Mouse (Mus musculus): ENCODE measurements around the gene Pigt. TPM values are rescaled to one million over a fixed set of nuclear protein-coding genes. Genes with fewer than 3 reads are reported as not detected.
A peak's percentile ranks its signal among the peaks of the same experiment; 100 is the strongest.

The Pigt gene
- polyA plus RNA-seq, 1 experiment from 2014 or later, result 88.8 TPM

DNA sequence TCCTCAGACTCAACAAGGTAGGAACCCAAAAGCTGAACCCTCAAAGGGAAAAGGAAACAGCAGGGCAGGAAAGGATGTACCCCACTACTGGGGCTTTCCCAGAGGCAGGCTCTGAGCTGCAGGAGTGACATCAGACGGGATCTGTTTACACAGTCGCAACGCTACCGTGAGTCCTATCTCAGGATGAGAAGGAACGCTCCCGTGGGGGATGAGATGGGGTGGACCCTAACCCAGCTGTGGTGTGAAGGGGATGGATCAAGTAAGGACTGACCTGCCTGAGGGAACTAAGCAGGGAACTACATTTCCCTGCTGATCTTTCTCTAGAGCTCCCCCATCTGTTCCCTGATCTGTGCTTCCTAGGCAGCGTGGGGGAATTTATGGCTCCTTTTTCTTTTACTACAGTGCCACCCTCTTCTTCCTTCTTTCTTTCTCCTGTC is 40.4 kb upstream of the Pigt start, which contains the start of gene Sys1:
Gene Sys1 (plus strand): TSS at position 101 of the 437 bp plus-strand sequence.
- Histone ChIP-seq H3K4me2 (peak within 1 kb of the TSS; percentile 37), H3K27me3 (replicated peaks) (no peaks in the 10 kb centered on the region), H3K9ac (replicated peaks) (peak within 1 kb of the TSS; percentile 2; the same call in 1 of the 2 replicates), H3K4me3 (replicated peaks) (peak within 1 kb of the TSS; percentile 2; the same call in 1 of the 2 replicates), H3K4me1 (peaks cover 11% of the 10 kb centered on the region), H3K36me3 (no peaks in the 10 kb centered on the region), H3K9me3 (replicated peaks) (no peaks in the 10 kb centered on the region), H3K27ac (replicated peaks) (no peak within 1 kb of the TSS)
- ATAC-seq (ENCODE audit: low FRiP score), result no peak
- WGBS, result 0% methylated on average over 7 of the region's 7 CpGs

GRCm38 (mm10) chr2:164457942-164458341 is 39.4 kb upstream of the Pigt start:
- Histone ChIP-seq H3K27me3 (replicated peaks) (no peaks in the 10 kb centered on the region), H3K4me2 (no peak overlapping the region), H3K4me1 (peaks cover 22% of the 10 kb centered on the region), H3K9me3 (replicated peaks) (no peaks in the 10 kb centered on the region), H3K4me3 (replicated peaks) (no peak overlapping the region), H3K27ac (replicated peaks) (no peak overlapping the region), H3K36me3 (0 out of 2 replicates have a peak, but pooled peaks cover 2% of the 10 kb centered on the region), H3K9ac (replicated peaks) (no peak overlapping the region)
- WGBS, result 56% methylated on average over 7 of the region's 7 CpGs
- no peak for ATAC-seq (ENCODE audit: low FRiP score)

- H3K9ac ChIP-seq (replicated peaks), result no peak overlapping the region
- WGBS, result 89% methylated on average over 8 of the region's 8 CpGs
- ATAC-seq (ENCODE audit: low FRiP score), result no peak
Measured at GRCm38 (mm10) chr2:164458535-164458934, 38.8 kb upstream of the Pigt start.

GRCm38 (mm10) chr2:164460745-164461551 is 36.4 kb upstream of the Pigt start, which contains the start of gene Gm20458:
Gm20458 (plus strand) TSS chr2:164460967.
- Histone ChIP-seq H3K4me3 (replicated peaks) (peak within 1 kb of the TSS; percentile 88), H3K4me1 (peaks cover 23% of the 10 kb centered on the region), H3K4me2 (peak within 1 kb of the TSS; percentile 73), H3K9me3 (replicated peaks) (no peaks in the 10 kb centered on the region), H3K9ac (replicated peaks) (peak within 1 kb of the TSS; percentile 78), H3K27ac (replicated peaks) (peak within 1 kb of the TSS; percentile 92), H3K27me3 (replicated peaks) (no peaks in the 10 kb centered on the region), H3K36me3 (peaks cover 29% of the 10 kb centered on the region)
- ATAC-seq (ENCODE audit: low FRiP score), result peak; percentile 99
- under 1% methylated on average over 71 of the region's 79 CpGs for WGBS

More at GRCm38 (mm10) chr2:164458535-164458934, 38.8 kb upstream of the Pigt start:
- H3K4me3 ChIP-seq (replicated peaks), result no peak overlapping the region
- H3K27ac ChIP-seq (replicated peaks), result no peak overlapping the region
- H3K4me2 ChIP-seq, result no peak overlapping the region
- 0 out of 2 replicates have a peak, but pooled peaks cover 8% of the 10 kb centered on the region for H3K36me3 ChIP-seq
- peaks cover 23% of the 10 kb centered on the region for H3K4me1 ChIP-seq
- no peaks in the 10 kb centered on the region for H3K9me3 ChIP-seq (replicated peaks)
- no peaks in the 10 kb centered on the region for H3K27me3 ChIP-seq (replicated peaks)

DNA sequence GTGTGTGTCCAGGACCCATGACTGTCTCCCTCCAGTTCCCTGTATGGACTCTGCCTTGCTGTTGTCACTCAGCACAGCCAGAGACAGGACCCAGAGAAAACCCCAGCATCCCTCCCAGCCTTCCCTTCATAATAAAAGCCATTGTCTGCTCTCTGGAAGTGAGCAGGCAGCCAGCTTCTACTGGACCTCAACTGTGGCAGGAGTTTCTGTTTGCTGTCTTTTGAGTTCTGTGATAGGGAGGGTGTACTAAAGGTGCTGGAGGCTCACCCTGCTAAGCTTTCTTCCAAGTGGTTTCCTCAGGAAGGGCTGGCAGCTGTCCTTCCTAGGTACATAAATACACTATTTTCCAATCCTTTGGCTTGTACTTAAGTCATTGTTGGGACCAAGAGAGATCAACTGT is 32.2 kb upstream of the Pigt start:
- ATAC-seq (ENCODE audit: low FRiP score), result no peak
- H3K9ac ChIP-seq (replicated peaks), result no peak overlapping the region
- peaks cover 60% of the 10 kb centered on the region for H3K36me3 ChIP-seq
- H3K9me3 ChIP-seq (replicated peaks), result no peaks in the 10 kb centered on the region
- peaks cover 16% of the 10 kb centered on the region for H3K4me1 ChIP-seq
- H3K27me3 ChIP-seq (replicated peaks), result no peaks in the 10 kb centered on the region
- H3K4me2 ChIP-seq, result no peak overlapping the region
- no peak overlapping the region for H3K4me3 ChIP-seq (replicated peaks)
- no peak overlapping the region for H3K27ac ChIP-seq (replicated peaks)

GRCm38 (mm10) chr2:164466787-164467186 is 30.5 kb upstream of the Pigt start:
- H3K4me2 ChIP-seq, result no peak overlapping the region
- H3K9me3 ChIP-seq (replicated peaks), result no peaks in the 10 kb centered on the region
- peaks cover 13% of the 10 kb centered on the region for H3K4me1 ChIP-seq
- peaks cover 63% of the 10 kb centered on the region for H3K36me3 ChIP-seq
- WGBS, result 88% methylated on average over 5 of the region's 5 CpGs
- H3K9ac ChIP-seq (replicated peaks), result no peak overlapping the region
- no peak overlapping the region for H3K4me3 ChIP-seq (replicated peaks)
- no peak overlapping the region for H3K27ac ChIP-seq (replicated peaks)
- no peak for ATAC-seq (ENCODE audit: low FRiP score)
- no peaks in the 10 kb centered on the region for H3K27me3 ChIP-seq (replicated peaks)

DNA sequence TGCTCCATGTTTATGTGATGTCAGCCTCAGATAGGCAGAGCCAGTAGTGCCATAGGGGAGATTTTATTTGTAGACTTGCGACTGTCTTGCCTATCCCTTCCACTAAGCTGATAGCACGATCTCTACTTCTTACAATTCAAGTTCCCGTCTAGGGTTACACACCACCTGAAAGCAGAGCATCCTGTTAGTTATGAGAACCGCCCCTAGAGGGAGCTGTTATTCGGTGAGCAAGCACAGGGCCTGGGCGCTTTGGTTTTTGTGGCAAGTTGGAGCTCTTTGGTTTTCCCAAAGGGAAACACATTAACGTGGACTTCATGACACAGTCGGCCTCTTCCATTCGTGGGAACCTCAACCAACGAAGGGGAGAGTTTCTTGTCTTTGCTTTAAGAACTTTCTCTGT is 27.1 kb upstream of the Pigt start:
- no peak overlapping the region for H3K4me3 ChIP-seq (replicated peaks)
- no peak overlapping the region for H3K4me2 ChIP-seq
- no peaks in the 10 kb centered on the region for H3K4me1 ChIP-seq
- ATAC-seq (ENCODE audit: low FRiP score), result no peak
- peaks cover 61% of the 10 kb centered on the region for H3K36me3 ChIP-seq
- no peak overlapping the region for H3K27ac ChIP-seq (replicated peaks)
- 35% methylated on average over 10 of the region's 10 CpGs for WGBS
- H3K27me3 ChIP-seq (replicated peaks), result no peaks in the 10 kb centered on the region
- no peak overlapping the region for H3K9ac ChIP-seq (replicated peaks)
- no peaks in the 10 kb centered on the region for H3K9me3 ChIP-seq (replicated peaks)

- Histone ChIP-seq H3K27ac (replicated peaks) (no peak within 1 kb of the TSS), H3K4me2 (no peak within 1 kb of the TSS), H3K4me1 (no peaks in the 10 kb centered on the region), H3K9me3 (replicated peaks) (no peaks in the 10 kb centered on the region), H3K9ac (replicated peaks) (no peak within 1 kb of the TSS), H3K4me3 (replicated peaks) (no peak within 1 kb of the TSS), H3K36me3 (peaks cover 56% of the 10 kb centered on the region), H3K27me3 (replicated peaks) (no peaks in the 10 kb centered on the region)
- no peak for ATAC-seq (ENCODE audit: low FRiP score)
- 84% methylated on average over 6 of the region's 6 CpGs for WGBS
Measured at GRCm38 (mm10) chr2:164473624-164474023, 23.7 kb upstream of the Pigt start, which contains the start of gene Trp53tg5. Trp53tg5 (minus strand) TSS chr2:164473724.

DNA sequence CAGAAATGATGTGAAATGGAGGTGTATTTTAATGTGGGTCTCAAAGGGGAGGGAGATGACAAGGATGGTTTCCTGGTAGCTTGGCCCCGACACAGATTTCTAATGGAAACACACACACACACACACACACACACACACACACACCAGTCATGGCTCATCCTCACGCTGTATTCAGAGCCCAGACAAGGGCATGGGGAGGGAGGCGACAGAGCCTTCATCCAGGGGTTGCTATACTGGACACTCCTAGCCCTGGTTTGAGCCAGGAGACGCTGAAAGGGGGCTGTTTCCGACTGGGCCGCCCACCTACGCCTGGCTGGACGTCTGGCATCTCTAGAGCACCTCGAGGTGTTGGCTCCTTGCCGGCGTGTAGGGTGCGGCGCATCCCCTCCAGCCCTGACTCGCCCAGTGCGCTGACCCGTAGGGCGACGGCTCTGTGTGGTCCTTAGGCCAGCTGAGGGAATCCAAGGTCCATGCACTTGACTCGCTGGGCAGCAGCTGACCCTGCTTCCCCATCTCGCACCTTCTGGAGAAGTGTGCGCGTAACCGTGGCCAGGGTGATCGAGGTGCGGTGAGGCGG is 11.6 kb upstream of the Pigt start, which contains the start of gene Dbndd2:
Gene Dbndd2 (plus strand): TSS at position 426 of the 577 bp plus-strand sequence.
- WGBS, result 3% methylated on average over 26 of the region's 26 CpGs
- Histone ChIP-seq H3K4me2 (peak within 1 kb of the TSS; percentile 100), H3K4me1 (peaks cover 19% of the 10 kb centered on the region), H3K9me3 (replicated peaks) (no peaks in the 10 kb centered on the region), H3K9ac (replicated peaks) (peak within 1 kb of the TSS; percentile 73), H3K36me3 (peaks cover 14% of the 10 kb centered on the region), H3K4me3 (replicated peaks) (peak within 1 kb of the TSS; percentile 72), H3K27me3 (replicated peaks) (0 out of 2 replicates have a peak, but pooled peaks cover 6% of the 10 kb centered on the region), H3K27ac (replicated peaks) (peak within 1 kb of the TSS; percentile 45)
- peak; percentile 60 for ATAC-seq (ENCODE audit: low FRiP score)

DNA sequence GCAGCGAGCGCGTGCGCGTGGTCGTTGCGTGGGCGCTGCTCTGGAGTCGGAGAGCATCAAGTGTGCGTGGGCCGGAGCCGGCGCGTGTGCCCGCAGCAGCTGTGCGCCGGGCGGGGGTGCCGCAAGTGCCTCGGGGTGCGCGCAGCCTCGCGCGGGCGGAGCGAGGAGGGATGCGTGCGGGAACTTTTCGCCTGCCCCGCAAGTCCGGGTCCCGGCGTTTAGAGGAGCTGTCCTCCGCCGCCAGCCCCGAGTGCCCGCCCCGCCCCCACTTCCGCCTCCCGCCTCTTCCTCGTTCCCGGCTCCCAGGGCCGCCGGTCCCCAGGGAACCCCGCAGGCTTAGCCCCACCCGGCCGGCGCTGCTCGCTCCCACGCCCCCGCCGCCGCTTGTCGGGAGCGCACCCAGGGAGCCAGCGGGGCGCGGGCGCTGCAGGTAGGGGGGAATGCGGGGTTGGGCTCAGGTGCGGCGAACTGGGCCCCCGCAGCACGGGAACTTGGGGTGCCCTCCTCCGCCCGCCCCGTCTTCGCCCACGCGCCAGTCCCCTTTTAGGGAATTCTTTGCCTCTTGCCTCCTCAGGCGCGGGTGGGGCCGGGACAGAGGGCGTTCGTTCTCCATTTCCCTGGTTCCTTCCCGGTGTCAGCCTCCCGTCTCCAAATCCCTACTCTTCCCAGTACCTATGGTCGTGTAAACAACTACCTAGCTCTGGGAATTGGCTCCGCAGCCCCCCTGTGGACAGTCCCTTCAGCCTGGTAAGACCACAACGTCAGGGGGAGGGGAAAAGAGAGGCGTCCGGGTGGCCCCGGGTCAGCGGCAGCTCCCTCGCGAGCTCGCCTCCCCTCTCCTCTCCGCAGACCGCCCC is 10.8 kb upstream of the Pigt start:
- Histone ChIP-seq H3K36me3 (peaks cover 17% of the 10 kb centered on the region), H3K9ac (replicated peaks) (peak overlapping the region; percentile 73), H3K27me3 (replicated peaks) (0 out of 2 replicates have a peak, but pooled peaks cover 6% of the 10 kb centered on the region), H3K27ac (replicated peaks) (peak overlapping the region; percentile 45), H3K4me1 (peaks cover 19% of the 10 kb centered on the region), H3K9me3 (replicated peaks) (no peaks in the 10 kb centered on the region), H3K4me3 (replicated peaks) (peak overlapping the region; percentile 72), H3K4me2 (peak overlapping the region; percentile 100)
- under 1% methylated on average over 87 of the region's 90 CpGs for WGBS
- ATAC-seq (ENCODE audit: low FRiP score), result peak; percentile 74

DNA sequence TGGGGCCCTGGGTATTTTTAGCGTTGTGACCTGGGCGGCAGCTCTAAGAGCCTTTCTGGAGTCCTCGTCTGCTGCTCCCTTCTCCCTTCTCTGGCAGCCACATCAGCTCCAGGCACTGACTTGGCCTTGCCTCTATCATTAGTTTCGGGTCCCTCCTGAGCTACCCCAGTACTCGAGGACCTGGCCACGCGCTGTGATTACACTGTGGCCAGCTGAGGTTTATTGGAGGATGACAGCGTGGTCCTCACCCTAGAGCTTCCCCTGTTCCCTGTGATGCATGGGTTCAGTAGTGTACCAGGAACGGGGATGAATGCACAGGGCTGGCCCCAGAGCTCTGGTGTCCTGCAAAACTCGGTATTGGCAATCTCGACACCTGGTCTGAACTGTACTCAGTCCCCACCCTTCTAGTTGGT is 10.2 kb upstream of the Pigt start:
- H3K27me3 ChIP-seq (replicated peaks), result 0 out of 2 replicates have a peak, but pooled peaks cover 6% of the 10 kb centered on the region
- peak overlapping the region; percentile 72 for H3K4me3 ChIP-seq (replicated peaks)
- ATAC-seq (ENCODE audit: low FRiP score), result peak; percentile 21
- 9% methylated on average over 11 of the region's 11 CpGs for WGBS
- peaks cover 19% of the 10 kb centered on the region for H3K4me1 ChIP-seq
- H3K4me2 ChIP-seq, result peak overlapping the region; percentile 100
- H3K27ac ChIP-seq (replicated peaks), result peak overlapping the region; percentile 45
- H3K36me3 ChIP-seq, result peaks cover 17% of the 10 kb centered on the region
- no peaks in the 10 kb centered on the region for H3K9me3 ChIP-seq (replicated peaks)
- H3K9ac ChIP-seq (replicated peaks), result peak overlapping the region; percentile 73
